Mouse (Mus musculus): ENCODE data around the gene Ppt2.

DNA sequence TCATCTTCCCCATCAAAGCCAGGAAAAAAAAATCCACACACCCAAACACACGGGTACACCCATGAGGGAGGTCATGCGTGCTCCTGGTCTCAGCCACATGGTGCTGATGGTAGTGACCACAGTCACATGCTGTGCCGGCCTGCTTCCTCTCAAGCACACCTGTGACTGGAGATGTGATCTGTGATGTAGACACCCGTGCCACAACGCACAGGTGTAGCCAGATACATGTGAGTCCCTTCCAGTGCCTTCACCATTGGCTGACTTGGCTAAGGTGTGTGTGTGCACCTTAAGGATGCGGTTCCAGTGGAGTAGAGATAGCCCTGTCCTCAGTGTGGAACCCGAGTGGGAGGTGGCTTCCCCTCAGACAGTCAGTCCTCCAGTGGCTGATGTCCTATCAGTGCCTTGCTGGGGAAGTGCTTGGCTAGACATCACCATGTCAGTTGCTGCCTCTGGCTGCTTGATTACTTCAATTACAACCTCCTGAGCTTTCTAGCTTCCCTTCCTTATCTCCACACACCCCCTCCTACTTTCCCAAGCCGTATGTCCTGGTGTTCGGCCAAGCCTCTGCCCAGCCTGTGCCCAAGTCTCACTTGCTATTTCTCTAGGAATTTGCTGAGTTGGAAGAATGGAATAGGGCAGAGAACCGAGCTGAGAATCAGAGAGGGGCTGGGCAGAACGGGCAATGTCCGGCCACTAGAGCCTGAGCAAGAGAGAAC is 31.0 kb upstream of the Ppt2 start:
- TF ChIP-seq CTCF (IDR thresholded peaks at IDR 0.05; ENCODE audit: low read depth) = no peak
- TF ChIP-seq EP300 (IDR thresholded peaks at IDR 0.05; ENCODE audit: low read depth) = no peak
